Mouse (Mus musculus): ENCODE measurements around the gene Stk17b. TPM values are rescaled to one million over a fixed set of nuclear protein-coding genes. Genes with fewer than 3 reads are reported as not detected.

Gene Stk17b
- polyA plus RNA-seq (2015; fragmentation: Nextera tagmentation; extraction: Ambion mirVana): 5.8 and 7.7 TPM in 2 replicates

- peak within 1 kb of the TSS; percentile 63 for H3K9ac ChIP-seq (replicated peaks)
- H3K36me3 ChIP-seq: no peaks in the 10 kb centered on the region
- peak; percentile 99 for ATAC-seq
- no peaks in the 10 kb centered on the region for H3K9me3 ChIP-seq
- peak within 1 kb of the TSS; percentile 87 for H3K4me2 ChIP-seq (replicated peaks)
- WGBS: under 1% methylated on average over 79 of the region's 81 CpGs
- H3K4me1 ChIP-seq (replicated peaks): peaks cover 8% of the 10 kb centered on the region; the same call in 1 of the 2 replicates
- H3K27me3 ChIP-seq: no peaks in the 10 kb centered on the region
- H3K27ac ChIP-seq: peak within 1 kb of the TSS; percentile 33; the same call in 1 of the 2 replicates
- peak within 1 kb of the TSS; percentile 81 for H3K4me3 ChIP-seq (replicated peaks)
Measured at GRCm38 (mm10) chr1:53784721-53785418, at the start of gene Stk17b. TSS of gene Stk17b (minus strand) at chr1:53785224.

- H3K4me2 ChIP-seq (replicated peaks): no peak overlapping the region
Measured at GRCm38 (mm10) chr1:53830286-53830685, 45.3 kb upstream of the Stk17b start.

GRCm38 (mm10) chr1:53829089-53829488 is 44.1 kb upstream of the Stk17b start:
- Histone ChIP-seq H3K36me3 (peaks cover 10% of the 10 kb centered on the region), H3K27me3 (peaks cover 19% of the 10 kb centered on the region), H3K27ac (no peak overlapping the region), H3K9me3 (no peaks in the 10 kb centered on the region), H3K4me2 (replicated peaks) (no peak overlapping the region), H3K9ac (replicated peaks) (no peak overlapping the region), H3K4me1 (replicated peaks) (peaks cover 4% of the 10 kb centered on the region), H3K4me3 (replicated peaks) (no peak overlapping the region)
- ATAC-seq: no peak
- 76% methylated on average over 9 of the region's 9 CpGs for WGBS

More at GRCm38 (mm10) chr1:53830286-53830685, 45.3 kb upstream of the Stk17b start:
- H3K27me3 ChIP-seq: peaks cover 12% of the 10 kb centered on the region
- H3K9me3 ChIP-seq: no peaks in the 10 kb centered on the region
- H3K4me3 ChIP-seq (replicated peaks): no peak overlapping the region
- peaks cover 10% of the 10 kb centered on the region for H3K36me3 ChIP-seq
- no peaks in the 10 kb centered on the region for H3K4me1 ChIP-seq (replicated peaks)
- H3K27ac ChIP-seq: no peak overlapping the region
- 92% methylated on average over 5 of the region's 5 CpGs for whole genome bisulfite sequencing
- ATAC-seq: no peak
- H3K9ac ChIP-seq (replicated peaks): no peak overlapping the region

GRCm38 (mm10) chr1:53824446-53825337 is 39.7 kb upstream of the Stk17b start:
- H3K4me3 ChIP-seq (replicated peaks): no peak overlapping the region
- no peaks in the 10 kb centered on the region for H3K9me3 ChIP-seq
- no peak overlapping the region for H3K4me2 ChIP-seq (replicated peaks)
- H3K27ac ChIP-seq: no peak overlapping the region
- H3K27me3 ChIP-seq: peaks cover 28% of the 10 kb centered on the region
- ATAC-seq: no peak
- 75% methylated on average over 9 of the region's 9 CpGs for WGBS
- no peak overlapping the region for H3K9ac ChIP-seq (replicated peaks)
- peaks cover 19% of the 10 kb centered on the region for H3K4me1 ChIP-seq (replicated peaks)
- H3K36me3 ChIP-seq: no peaks in the 10 kb centered on the region

- 1% methylated on average over 10 of the region's 10 CpGs for WGBS
- peaks cover 19% of the 10 kb centered on the region for H3K4me1 ChIP-seq (replicated peaks)
- ATAC-seq: peak; percentile 95
- H3K27ac ChIP-seq: no peak overlapping the region
- no peaks in the 10 kb centered on the region for H3K36me3 ChIP-seq
- no peak overlapping the region for H3K9ac ChIP-seq (replicated peaks)
- peak overlapping the region; percentile 43 for H3K4me2 ChIP-seq (replicated peaks)
- H3K27me3 ChIP-seq: peaks cover 28% of the 10 kb centered on the region
- peak overlapping the region; percentile 18; the same call in 1 of the 2 replicates for H3K4me3 ChIP-seq (replicated peaks)
- H3K9me3 ChIP-seq: no peaks in the 10 kb centered on the region
Measured at GRCm38 (mm10) chr1:53823687-53824445, 38.8 kb upstream of the Stk17b start.

GRCm38 (mm10) chr1:53821983-53822382 is 37.0 kb upstream of the Stk17b start:
- no peak overlapping the region for H3K27ac ChIP-seq
- H3K27me3 ChIP-seq: peaks cover 22% of the 10 kb centered on the region
- H3K4me2 ChIP-seq (replicated peaks): no peak overlapping the region
- no peaks in the 10 kb centered on the region for H3K9me3 ChIP-seq
- H3K4me3 ChIP-seq (replicated peaks): no peak overlapping the region
- ATAC-seq: no peak
- no peak overlapping the region for H3K9ac ChIP-seq (replicated peaks)
- peaks cover 19% of the 10 kb centered on the region for H3K4me1 ChIP-seq (replicated peaks)
- H3K36me3 ChIP-seq: no peaks in the 10 kb centered on the region

GRCm38 (mm10) chr1:53820041-53820632 is 35.1 kb upstream of the Stk17b start:
- Histone ChIP-seq H3K4me3 (replicated peaks) (no peak overlapping the region), H3K36me3 (no peaks in the 10 kb centered on the region), H3K9me3 (no peaks in the 10 kb centered on the region), H3K4me2 (replicated peaks) (no peak overlapping the region), H3K4me1 (replicated peaks) (peaks cover 19% of the 10 kb centered on the region), H3K27ac (no peak overlapping the region), H3K27me3 (peaks cover 14% of the 10 kb centered on the region), H3K9ac (replicated peaks) (no peak overlapping the region)
- 72% methylated on average over 5 of the region's 5 CpGs for WGBS
- ATAC-seq: no peak

GRCm38 (mm10) chr1:53818072-53818862 is 33.2 kb upstream of the Stk17b start:
- ATAC-seq: no peak
- H3K36me3 ChIP-seq: no peaks in the 10 kb centered on the region
- peaks cover 7% of the 10 kb centered on the region for H3K4me1 ChIP-seq (replicated peaks)
- no peak overlapping the region for H3K4me2 ChIP-seq (replicated peaks)
- 53% methylated on average over 3 of the region's 3 CpGs for WGBS
- no peaks in the 10 kb centered on the region for H3K9me3 ChIP-seq
- peaks cover 9% of the 10 kb centered on the region for H3K27me3 ChIP-seq
- no peak overlapping the region for H3K9ac ChIP-seq (replicated peaks)
- no peak overlapping the region for H3K4me3 ChIP-seq (replicated peaks)
- no peak overlapping the region for H3K27ac ChIP-seq

GRCm38 (mm10) chr1:53816353-53816752 is 31.3 kb upstream of the Stk17b start:
- Histone ChIP-seq H3K27ac (no peak overlapping the region), H3K4me3 (replicated peaks) (no peak overlapping the region), H3K36me3 (0 out of 2 replicates have a peak, but pooled peaks cover 5% of the 10 kb centered on the region), H3K4me1 (replicated peaks) (no peaks in the 10 kb centered on the region), H3K9ac (replicated peaks) (no peak overlapping the region), H3K9me3 (no peaks in the 10 kb centered on the region), H3K27me3 (peaks cover 4% of the 10 kb centered on the region; the same call in 1 of the 2 replicates), H3K4me2 (replicated peaks) (no peak overlapping the region)
- 89% methylated on average over 2 of the region's 2 CpGs for WGBS
- no peak for ATAC-seq

- ATAC-seq: no peak
- 0 out of 2 replicates have a peak, but pooled peaks cover 5% of the 10 kb centered on the region for H3K36me3 ChIP-seq
- no peaks in the 10 kb centered on the region for H3K9me3 ChIP-seq
- H3K27ac ChIP-seq: no peak overlapping the region
- WGBS: 63% methylated on average over 2 of the region's 2 CpGs
- H3K4me2 ChIP-seq (replicated peaks): no peak overlapping the region
- no peak overlapping the region for H3K4me3 ChIP-seq (replicated peaks)
- H3K4me1 ChIP-seq (replicated peaks): 0 out of 2 replicates have a peak, but pooled peaks cover 1% of the 10 kb centered on the region
- no peaks in the 10 kb centered on the region for H3K27me3 ChIP-seq
- H3K9ac ChIP-seq (replicated peaks): no peak overlapping the region
Measured at GRCm38 (mm10) chr1:53814077-53814705, 29.2 kb upstream of the Stk17b start.
